Mouse (Mus musculus): ENCODE data around the gene Camk1g.

Camk1g gene

GRCm38 (mm10) chr1:193301216-193302092, 68.6 kb downstream of the Camk1g start:
- DNase-seq (ENCODE audit: low spot score) = no peak

- no peak for DNase-seq (ENCODE audit: low spot score)
Observed at GRCm38 (mm10) chr1:193299995-193300394, 70.1 kb downstream of the Camk1g start.

GRCm38 (mm10) chr1:193298141-193298765, 71.8 kb downstream of the Camk1g start:
- DNase-seq (ENCODE audit: low spot score) = no peak

All from testis, postnatal 10 days (tissue).